Mouse (Mus musculus) right cerebral cortex, postnatal 10 days (tissue): ENCODE measurements around the gene Alg1.
"Not testable (repeated sequence)": the region's sequence is repeated elsewhere in the genome, so short reads cannot be mapped to it uniquely, and the experiment has no call there.

Source experiments
- DNase-seq, 2 experiments: peaks; one replicate each; pipeline ENCODE4 v3.0.0; 2021; ENCODE audit warnings: low spot score in 2 of 2

Gene Alg1

GRCm38 (mm10) chr16:5233418-5234313 is at the start of gene Alg1:
Gene Alg1, plus strand, starts transcription at chr16:5233621.
- peak; percentile 96 to 97 for DNase-seq

GRCm38 (mm10) chr16:5184101-5184500 is 49.3 kb upstream of the Alg1 start:
- DNase-seq = no peak

DNA sequence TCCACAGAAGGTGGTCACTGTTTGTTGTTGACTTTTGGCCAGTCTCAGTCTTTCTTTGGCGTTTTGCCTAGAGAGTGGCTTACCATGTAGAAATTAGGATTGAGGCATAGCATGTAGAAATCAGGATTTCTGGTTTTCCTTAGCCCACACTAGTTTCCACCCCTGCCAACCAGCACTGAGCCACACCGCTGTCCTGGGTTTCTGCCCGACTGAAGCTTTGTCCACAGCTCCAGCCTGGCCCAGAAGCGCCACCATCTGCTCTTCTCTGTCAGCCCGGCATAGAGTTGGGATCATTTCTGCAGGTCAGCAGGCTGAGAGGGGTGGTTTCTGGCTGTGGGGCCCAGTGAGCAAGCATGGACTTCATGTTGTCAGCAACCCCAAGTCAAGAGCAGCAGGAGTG is 48.5 kb upstream of the Alg1 start:
- DNase-seq = no peak

DNA sequence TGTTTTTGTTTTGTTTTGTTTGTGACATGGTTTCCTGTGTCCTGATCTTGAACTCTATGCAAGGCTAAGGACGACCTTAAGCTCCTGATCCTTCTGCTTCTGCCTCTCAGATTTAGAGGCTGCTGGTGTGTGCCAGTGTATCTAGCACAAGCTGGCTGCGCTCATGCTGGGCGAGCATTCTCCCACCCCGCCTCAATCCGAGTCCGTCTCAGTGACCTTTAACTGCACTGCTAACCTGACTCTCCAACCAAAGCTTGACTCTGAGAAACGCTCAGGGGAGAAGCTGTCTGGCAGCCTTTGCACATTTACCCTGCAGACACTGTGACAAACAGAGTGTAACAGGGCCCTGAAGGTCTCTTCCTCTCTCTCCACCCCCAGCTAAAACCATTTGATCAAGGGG is 47.7 kb upstream of the Alg1 start:
- DNase-seq = no peak

GRCm38 (mm10) chr16:5186234-5186633 is 47.2 kb upstream of the Alg1 start:
- DNase-seq = no peak

GRCm38 (mm10) chr16:5195080-5195479 is 38.3 kb upstream of the Alg1 start:
- DNase-seq = peak in 1 of 2 experiments; percentile 61

- peak; percentile 62 to 66 for DNase-seq
These were observed 30.7 kb upstream of the Alg1 start for GRCm38 (mm10) chr16:5202681-5203080.

- peak in 1 of 2 experiments; percentile 43 for DNase-seq
These were observed 30.2 kb upstream of the Alg1 start for GRCm38 (mm10) chr16:5203200-5203599.

DNA sequence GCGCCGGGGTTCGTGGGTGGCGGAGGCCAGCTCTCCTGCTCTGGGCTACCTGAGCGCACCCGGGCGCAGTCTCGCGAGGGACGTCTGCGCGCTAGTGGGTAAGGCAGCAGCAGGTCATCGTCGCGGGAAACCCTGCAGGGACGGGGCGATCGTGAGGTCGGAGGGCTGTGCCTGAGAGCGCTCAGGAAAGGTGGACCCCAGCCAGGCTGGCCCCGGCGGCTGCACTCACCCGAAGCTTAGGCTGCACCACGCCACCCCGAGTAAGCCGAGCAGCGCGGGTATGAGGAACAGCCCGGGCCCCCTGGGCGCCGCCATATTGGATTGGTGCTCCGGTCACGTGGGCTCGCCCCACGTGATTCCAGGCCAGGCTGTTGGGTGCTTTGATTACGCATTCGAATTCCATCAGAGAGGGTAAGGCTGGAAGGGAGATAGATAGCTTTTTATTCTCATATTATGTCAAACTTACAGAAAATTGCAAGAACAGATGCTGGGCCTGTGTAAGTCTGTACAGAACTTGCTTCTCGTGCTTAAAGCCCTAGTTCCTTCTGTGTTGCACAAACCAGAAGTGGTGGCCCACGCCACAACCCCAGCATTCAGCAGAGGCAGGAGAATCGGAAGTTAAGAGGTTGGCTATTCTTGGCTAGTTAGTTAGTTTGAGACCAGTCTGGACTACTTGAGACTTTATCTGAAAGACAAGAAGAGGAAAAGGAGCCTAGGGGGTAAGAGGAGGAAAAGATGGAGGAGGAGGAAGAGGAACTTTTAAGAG is 29.6 kb upstream of the Alg1 start, which contains the start of gene Nagpa:
Gene Nagpa, minus strand, starts transcription at position 345 of the 766 bp plus-strand sequence.
- DNase-seq = peak; percentile 92 to 94

- no peak for DNase-seq
These were observed 27.9 kb upstream of the Alg1 start for GRCm38 (mm10) chr16:5205431-5205970.

GRCm38 (mm10) chr16:5206051-5206450 is 27.4 kb upstream of the Alg1 start:
- no peak for DNase-seq

- DNase-seq = no peak
These were observed 23.1 kb upstream of the Alg1 start for GRCm38 (mm10) chr16:5210365-5210764.

DNA sequence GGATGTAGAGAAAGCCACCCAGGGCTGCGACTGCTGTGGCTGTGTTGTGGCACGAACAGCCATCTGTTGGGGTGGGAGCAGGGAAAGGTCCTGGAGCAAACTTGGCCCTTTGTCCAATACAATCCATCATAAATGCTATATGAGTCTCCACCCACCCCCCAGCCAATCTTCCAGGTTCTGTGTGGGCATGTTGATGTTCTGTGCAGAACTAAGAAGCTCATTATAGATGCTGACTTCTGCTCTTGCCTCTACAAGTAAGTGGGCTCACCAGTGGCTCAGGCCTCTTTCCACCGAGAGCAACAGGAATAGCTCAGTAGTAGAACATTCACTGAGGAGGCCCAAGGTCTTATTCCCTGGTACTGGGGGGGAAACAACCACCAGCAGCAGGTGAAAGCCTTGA is 21.3 kb upstream of the Alg1 start:
- DNase-seq = no peak

DNA sequence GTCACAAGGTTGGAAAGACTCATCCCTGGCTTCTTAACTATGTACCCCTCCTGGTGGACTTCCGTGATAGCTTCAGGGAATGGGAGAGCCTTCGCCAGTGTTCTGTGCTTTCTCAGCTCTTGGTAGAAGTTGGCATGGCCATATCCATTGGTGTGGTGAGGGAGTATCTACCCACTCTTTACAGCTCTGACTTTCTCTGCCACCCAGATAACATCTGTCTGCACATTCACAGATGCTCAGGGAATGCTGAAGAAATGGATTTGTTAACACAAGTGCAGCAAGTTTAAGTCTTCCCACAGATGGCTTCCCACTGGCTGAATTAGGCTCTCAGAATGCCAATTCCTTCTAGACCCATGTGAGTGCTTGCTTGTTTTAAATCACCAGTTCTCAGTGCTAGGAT is 19.3 kb upstream of the Alg1 start:
- DNase-seq = no peak

DNA sequence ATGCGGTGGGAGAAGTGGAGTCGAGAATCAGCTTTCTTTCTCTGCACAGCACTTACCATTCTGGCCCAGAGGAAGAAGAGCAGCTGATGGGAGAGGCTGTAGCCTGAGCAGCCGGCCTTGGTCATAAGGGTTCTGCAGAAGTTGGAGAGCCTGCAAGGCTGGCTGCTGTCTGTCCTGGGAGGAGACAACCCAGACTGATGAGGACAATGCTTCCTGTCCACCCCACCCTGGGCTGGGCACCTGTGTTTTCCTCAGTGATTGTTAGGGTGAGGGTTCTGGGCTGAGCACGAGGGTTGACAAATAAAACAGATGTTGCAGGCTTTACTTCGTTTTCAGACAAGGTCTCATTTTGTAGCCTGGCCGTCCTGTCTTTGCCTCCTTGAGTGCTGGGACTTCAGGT is 16.7 kb upstream of the Alg1 start:
- DNase-seq = no peak

GRCm38 (mm10) chr16:5217341-5218133 is 15.9 kb upstream of the Alg1 start:
- no peak for DNase-seq

DNA sequence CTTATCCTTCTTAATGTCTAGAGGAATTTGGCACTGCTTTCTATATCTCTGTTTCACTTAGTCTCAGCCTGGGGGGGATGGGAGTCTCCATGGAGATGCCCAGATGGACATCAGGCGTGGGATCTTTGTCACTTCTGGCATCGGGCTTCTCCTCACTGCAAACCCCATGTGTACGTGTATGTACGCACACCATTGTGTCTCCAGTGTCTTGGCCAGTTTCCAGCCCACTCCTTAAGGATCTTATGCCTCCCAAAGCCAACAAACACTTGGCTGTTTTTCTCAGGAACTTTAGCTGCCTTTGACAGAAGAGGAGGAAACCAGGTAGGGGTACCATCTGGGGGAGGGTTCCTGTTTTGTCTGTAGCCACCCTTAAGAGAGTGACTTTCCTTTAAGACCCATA is 12.0 kb upstream of the Alg1 start:
- DNase-seq = no peak

- DNase-seq = no peak
These were observed 11.3 kb upstream of the Alg1 start, which contains the start of gene AU021092 for GRCm38 (mm10) chr16:5222140-5222539. Gene AU021092, minus strand, starts transcription at chr16:5222299.

- DNase-seq = not testable (repeated sequence)
These were observed 6.9 kb upstream of the Alg1 start for GRCm38 (mm10) chr16:5226534-5226933.

GRCm38 (mm10) chr16:5227501-5227900 is 5.9 kb upstream of the Alg1 start:
- DNase-seq = not testable (repeated sequence)

- not testable (repeated sequence) for DNase-seq
These were observed 5.3 kb upstream of the Alg1 start for GRCm38 (mm10) chr16:5228103-5228502.
